Comparison of ENCODE assay signal across 20 mouse cellular contexts in the genomic region with DNA sequence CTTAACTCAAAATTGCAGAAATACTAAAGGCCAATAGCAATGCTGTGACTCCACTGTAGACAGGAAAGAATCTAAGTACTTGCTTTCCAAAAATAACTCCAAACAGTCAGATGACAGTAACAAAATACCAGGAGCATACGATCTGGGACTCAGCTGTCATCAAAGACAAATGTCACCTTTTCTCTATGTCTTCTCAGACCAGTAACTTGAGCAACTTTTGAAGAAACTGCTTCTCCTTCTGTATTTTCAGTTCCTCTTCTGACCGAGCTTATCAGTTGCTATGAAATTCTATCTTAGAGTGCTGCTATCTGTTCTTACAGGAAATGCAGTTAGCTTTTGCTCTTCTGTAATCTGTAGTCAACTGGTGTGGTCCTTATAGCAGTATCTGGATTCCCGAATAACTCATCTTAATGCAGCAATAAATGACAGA. TPM values are rescaled to one million over a fixed set of nuclear protein-coding genes. Genes with fewer than 3 reads are reported as not detected.
DNase-seq lines count a peak whose midpoint lies in the region; ATAC-seq and TF ChIP-seq lines count a peak whose summit lies in the region.
"Had no signal": no experiment of that assay in that cellular context is flagged by ENCODE, and none has a peak within 500 bp of the region (broad histone marks: within the 10 kb centered on the region; RNA-seq: fewer than 3 reads in every experiment).

No protein-coding gene starts in this region.

- DNase-seq in embryonic facial prominence, embryonic 14.5 days (ENCODE audit: low spot score): no peak
- no peak for DNase-seq in embryonic facial prominence, embryonic 10.5 days (ENCODE audit: low spot score)
- peak; percentile 3 for DNase-seq in liver, adult 2 months (ENCODE audit: extremely low read depth, low read depth, low spot score)
- no peak for DNase-seq in liver, embryonic 11.5 days (ENCODE audit: low spot score)
- DNase-seq in naive thymus-derived CD4-positive, alpha-beta T cell, adult 2 months (ENCODE audit: low read depth): peak; percentile 1
- DNase-seq in adrenal gland, postnatal 25 days: no peak
- no peak for DNase-seq in embryo, embryonic 10 days (ENCODE audit: low spot score)
- DNase-seq: cerebellum, adult 2 months; gastrocnemius, postnatal 36 days; thymus, postnatal 25 days had no signal

- WGBS in embryonic facial prominence, embryonic 14.5 days: 58% methylated on average over 3 of the region's 3 CpGs
- WGBS in embryonic facial prominence, embryonic 10.5 days: 81% methylated on average over 3 of the region's 3 CpGs
- WGBS in liver, adult 2 months: 65% methylated on average over 3 of the region's 3 CpGs
- 24% methylated on average over 3 of the region's 3 CpGs for WGBS in liver, embryonic 11.5 days

- H3K4me2 ChIP-seq in embryonic facial prominence, embryonic 14.5 days (ENCODE audit: low read depth, low read length): no peak overlapping the region
- H3K4me2 ChIP-seq in liver, embryonic 11.5 days: no peak overlapping the region
- H3K4me2 ChIP-seq: liver, embryonic 15.5 days; neural tube, embryonic 13.5 days had no signal

- H3K4me3 ChIP-seq in embryonic facial prominence, embryonic 14.5 days (ENCODE audit: low read depth, low read length): no peak overlapping the region
- H3K4me3 ChIP-seq in embryonic facial prominence, embryonic 10.5 days: no peak overlapping the region
- H3K4me3 ChIP-seq in liver, adult 2 months (ENCODE audit: insufficient read depth, low read depth, low read length): no peak overlapping the region
- H3K4me3 ChIP-seq in liver, embryonic 11.5 days (ENCODE audit: low read depth, low read length): no peak overlapping the region
- H3K4me3 ChIP-seq: hindbrain, embryonic 10.5 days; limb, embryonic 10.5 days; liver, embryonic 15.5 days; neural tube, embryonic 13.5 days had no signal

- no peak overlapping the region for H3K9ac ChIP-seq in embryonic facial prominence, embryonic 14.5 days (ENCODE audit: low read depth, low read length)
- H3K9ac ChIP-seq in liver, adult 2 months (ENCODE audit: low read depth, low read length): no peak overlapping the region
- no peak overlapping the region for H3K9ac ChIP-seq in liver, embryonic 11.5 days (ENCODE audit: low read depth, low read length)
- H3K9ac ChIP-seq: liver, embryonic 15.5 days; neural tube, embryonic 13.5 days had no signal

- no peak for ATAC-seq in embryonic facial prominence, embryonic 14.5 days (ENCODE audit: low read depth)
- no peak for ATAC-seq in liver, embryonic 11.5 days (replicated peaks; ENCODE audit: low FRiP score)
- ATAC-seq in erythroid progenitor cell, adult 5-6 weeks (replicated peaks; ENCODE audit: low FRiP score, poor library complexity, severe bottlenecking): 0 out of 2 replicates have a peak, but pooled peaks have one; percentile 14
- ATAC-seq: midbrain, embryonic 16.5 days had no signal

- H3K4me1 ChIP-seq in embryonic facial prominence, embryonic 14.5 days (ENCODE audit: control insufficient read depth, insufficient read depth, low read length): peaks cover 13% of the 10 kb centered on the region; the same call in 1 of the 2 replicates
- H3K4me1 ChIP-seq in embryonic facial prominence, embryonic 10.5 days: no peaks in the 10 kb centered on the region
- H3K4me1 ChIP-seq in liver, adult 2 months (ENCODE audit: control insufficient read depth, insufficient read depth, low read length): no peaks in the 10 kb centered on the region
- H3K4me1 ChIP-seq in liver, embryonic 11.5 days (replicated peaks; ENCODE audit: control insufficient read depth, insufficient read depth, low read length): no peaks in the 10 kb centered on the region
- H3K4me1 ChIP-seq: hindbrain, embryonic 10.5 days; limb, embryonic 10.5 days; liver, embryonic 15.5 days; neural tube, embryonic 13.5 days had no signal

- no peaks in the 10 kb centered on the region for H3K27me3 ChIP-seq in embryonic facial prominence, embryonic 14.5 days (replicated peaks; ENCODE audit: control insufficient read depth, insufficient read depth, low read length)
- no peaks in the 10 kb centered on the region for H3K27me3 ChIP-seq in embryonic facial prominence, embryonic 10.5 days (replicated peaks; ENCODE audit: low read depth, poor library complexity, severe bottlenecking)
- no peaks in the 10 kb centered on the region for H3K27me3 ChIP-seq in liver, adult 2 months (ENCODE audit: control insufficient read depth, insufficient read depth, low read length)
- H3K27me3 ChIP-seq in liver, embryonic 11.5 days (replicated peaks; ENCODE audit: control insufficient read depth, insufficient read depth, low read length): no peaks in the 10 kb centered on the region
- H3K27me3 ChIP-seq: liver, embryonic 15.5 days; neural tube, embryonic 13.5 days had no signal

- H3K79me2 ChIP-seq in liver, adult 2 months (ENCODE audit: control insufficient read depth, insufficient read depth, low read length): no peaks in the 10 kb centered on the region

- no peaks in the 10 kb centered on the region for H3K36me3 ChIP-seq in embryonic facial prominence, embryonic 14.5 days (ENCODE audit: control insufficient read depth, insufficient read depth, low read length)
- H3K36me3 ChIP-seq in embryonic facial prominence, embryonic 10.5 days (replicated peaks): no peaks in the 10 kb centered on the region
- no peaks in the 10 kb centered on the region for H3K36me3 ChIP-seq in liver, adult 2 months (ENCODE audit: control insufficient read depth, insufficient read depth, low read length)
- H3K36me3 ChIP-seq in liver, embryonic 11.5 days (ENCODE audit: control insufficient read depth, insufficient read depth, low read length): no peaks in the 10 kb centered on the region
- H3K36me3 ChIP-seq: hindbrain, embryonic 10.5 days; limb, embryonic 10.5 days; liver, embryonic 15.5 days; neural tube, embryonic 13.5 days had no signal

- H3K27ac ChIP-seq in embryonic facial prominence, embryonic 14.5 days (replicated peaks; ENCODE audit: low read depth, low read length): 0 out of 2 replicates have a peak overlapping the region, but pooled peaks have one; percentile 15
- H3K27ac ChIP-seq in embryonic facial prominence, embryonic 10.5 days (replicated peaks): no peak overlapping the region
- no peak overlapping the region for H3K27ac ChIP-seq in liver, adult 2 months (replicated peaks; ENCODE audit: insufficient read depth, low read depth, low read length)
- no peak overlapping the region for H3K27ac ChIP-seq in liver, embryonic 11.5 days (ENCODE audit: low read depth, low read length)
- H3K27ac ChIP-seq: hindbrain, embryonic 10.5 days; limb, embryonic 10.5 days; liver, embryonic 15.5 days; neural tube, embryonic 13.5 days; stomach, postnatal 0 days had no signal

- TF ChIP-seq CTCF in liver, adult 2 months (IDR thresholded peaks at IDR 0.05; ENCODE audit: low read depth, low read length): no peak

- H3K9me3 ChIP-seq in embryonic facial prominence, embryonic 14.5 days (ENCODE audit: control insufficient read depth, low read length): no peaks in the 10 kb centered on the region
- H3K9me3 ChIP-seq in embryonic facial prominence, embryonic 10.5 days: no peaks in the 10 kb centered on the region
- no peaks in the 10 kb centered on the region for H3K9me3 ChIP-seq in liver, embryonic 11.5 days (ENCODE audit: control insufficient read depth, low read length)
- H3K9me3 ChIP-seq: hindbrain, embryonic 10.5 days; limb, embryonic 10.5 days; liver, embryonic 15.5 days; neural tube, embryonic 13.5 days had no signal

- no peak for TF ChIP-seq POLR2A in liver, adult 2 months (IDR thresholded peaks at IDR 0.05; ENCODE audit: extremely low read depth, insufficient read depth, low read length)

RNA-seq across cellular contexts. Expression of gene Ppp1r1c, which starts 6.1 kb away (rescaled TPM):
- 11.5 and 11.9 TPM in 2 replicates for polyA plus RNA-seq in embryonic facial prominence, embryonic 14.5 days (2014; fragmentation: Nextera tagmentation; extraction: Ambion mirVana)
- polyA plus RNA-seq in embryonic facial prominence, embryonic 10.5 days (2016; fragmentation: Nextera tagmentation; extraction: Ambion mirVana): 9.4 and 16.2 TPM in 2 replicates
- not detected in 2 replicates for total RNA-seq in liver, adult 2 months (2014; rRNA removed)
- polyA plus RNA-seq in liver, adult 2 months (2012; rRNA removed): not detected in 2 replicates
- polyA plus RNA-seq in liver, embryonic 11.5 days (2014; fragmentation: Nextera tagmentation; extraction: Ambion mirVana): 0.29 TPM in 1 of 2 replicates, not detected in the other
- not detected in 2 replicates for total RNA-seq in erythroid progenitor cell, adult 5-6 weeks (2015; ENCODE audit: low replicate concordance)
- total RNA-seq in erythroid progenitor cell, adult 5-6 weeks (2017; ENCODE audit: low replicate concordance): not detected in 2 replicates
- total RNA-seq in adrenal gland, postnatal 25 days (2021): not detected in 2 replicates
- total RNA-seq: gastrocnemius, postnatal 36 days had no signal
- polyA plus RNA-seq: intestine, embryonic 14.5 days; kidney, embryonic 14.5 days; limb, embryonic 10.5 days; liver, embryonic 15.5 days; small intestine, adult 2 months; stomach, postnatal 0 days had no signal

Comparison
In these comparisons a context has a peak if more than half of its experiments do, and no peak if none do; other contexts are left out.
1. DNase-seq: peak in liver, adult 2 months (single experiment) and naive thymus-derived CD4-positive, alpha-beta T cell, adult 2 months (single experiment); none in embryonic facial prominence, embryonic 14.5 days (single experiment), embryonic facial prominence, embryonic 10.5 days (single experiment), liver, embryonic 11.5 days (single experiment), adrenal gland, postnatal 25 days (single experiment) and embryo, embryonic 10 days (single experiment).